Mouse (Mus musculus) left cerebral cortex, postnatal 14 days (tissue): ENCODE measurements at regions not wholly inside any gene's neighbourhood (a gene's known extent, or its start where the extent isn't known, plus 50 kb on each side); places are given as distances from the start of the nearest gene placed in this dataset.
A peak's percentile ranks its signal among the peaks of the same experiment; 100 is the strongest.

ENCODE experiments used
- DNase-seq, 2 experiments: peaks; one replicate each; pipeline ENCODE4 v3.0.0; 2021 to 2022; ENCODE audit warnings: low spot score in 2 of 2, mixed read lengths in 1 of 2
- intact Hi-C: fragments of 180-260 bp; cut with DNase I; formaldehyde crosslinking; loops from one replicate; pipeline ENCODE4 v1.15.1; 2025

GRCm38 (mm10) chr9:56547291-56547977, 129.0 kb downstream of the Hmg20a start:
- intact Hi-C loops = no loop called here
- no peak for DNase-seq

- intact Hi-C loops = loop anchor here (5.0 kb wide), 2 partner anchors 42 to 287 kb away; no protein-coding TSS in a partner anchor
- DNase-seq = no peak
Measured at GRCm38 (mm10) chr9:56549774-56550173, 131.4 kb downstream of the Hmg20a start.

- intact Hi-C loops = loop anchor here (5.0 kb wide), 2 partner anchors 43 to 288 kb away; no protein-coding TSS in a partner anchor
- no peak for DNase-seq
Measured at GRCm38 (mm10) chr9:56550178-56550577, 131.8 kb downstream of the Hmg20a start.

DNA sequence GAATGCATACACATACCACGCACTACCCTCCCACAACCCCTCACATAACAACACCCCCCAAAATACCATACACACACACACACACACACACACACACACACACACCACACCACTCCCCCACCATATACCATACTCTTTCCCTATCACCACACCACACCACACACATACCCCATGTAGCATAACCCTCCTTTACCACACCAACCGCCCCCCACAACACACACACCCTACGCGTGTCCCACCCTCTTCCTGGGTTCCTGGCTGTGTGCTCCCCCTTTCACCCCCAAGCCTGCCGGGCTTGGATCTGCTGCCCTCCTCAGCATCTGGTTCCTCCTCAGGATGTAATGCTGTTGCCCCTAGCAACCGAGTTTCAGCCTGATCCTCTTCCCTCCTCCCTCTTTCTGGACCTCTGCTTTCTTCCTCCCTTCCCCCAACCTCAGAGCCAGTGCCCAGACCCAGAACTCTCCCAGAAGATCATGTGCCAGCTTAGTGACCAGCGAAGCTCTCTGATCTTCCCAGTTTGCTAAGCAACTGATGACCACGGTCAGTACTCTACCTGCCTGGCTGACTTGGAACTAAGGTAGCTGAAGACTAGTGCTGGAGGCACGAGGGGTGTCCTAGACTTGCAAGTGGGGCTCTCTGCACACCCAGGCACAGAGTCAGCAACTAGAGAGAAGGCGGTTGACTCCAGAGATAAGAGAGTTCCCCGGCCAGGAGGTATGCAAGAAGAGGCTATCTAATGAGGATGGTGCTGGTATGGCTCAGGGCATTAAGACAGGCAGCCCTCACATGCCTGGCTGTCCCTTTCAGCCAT, 133.2 kb downstream of the Hmg20a start:
- DNase-seq = peak in 1 of 2 experiments; percentile 64
- intact Hi-C loops = loop anchor here (2.0 to 5.0 kb wide), 4 partner anchors 44 to 339 kb away; no protein-coding TSS in a partner anchor

GRCm38 (mm10) chr9:56552187-56552686, 133.8 kb downstream of the Hmg20a start:
- intact Hi-C loops = loop anchor here (2.0 to 5.0 kb wide), 4 partner anchors 45 to 339 kb away; no protein-coding TSS in a partner anchor

DNA sequence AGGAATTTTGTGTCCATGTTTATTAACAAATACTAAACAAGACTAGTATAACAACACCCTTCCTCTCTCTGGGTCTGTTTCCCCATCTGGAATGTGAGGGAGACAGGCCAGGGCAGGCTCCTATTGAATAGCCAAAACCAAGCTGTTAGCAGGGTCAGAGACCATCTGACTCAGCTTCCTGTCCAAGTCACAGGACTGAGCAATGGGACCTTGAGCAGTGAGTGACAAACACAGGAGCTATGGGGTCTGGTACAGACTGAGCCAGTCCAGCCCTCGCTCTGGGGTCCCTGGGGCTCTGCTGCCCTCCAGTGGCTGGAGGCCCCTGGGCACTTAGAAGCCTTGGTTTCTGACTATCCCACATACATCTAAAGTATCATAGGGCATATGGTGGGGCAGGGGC, 134.4 kb downstream of the Hmg20a start:
- intact Hi-C loops = loop anchor here (2.0 to 5.0 kb wide), 4 partner anchors 45 to 340 kb away; no protein-coding TSS in a partner anchor
- peak; percentile 72 to 74 for DNase-seq

More at GRCm38 (mm10) chr9:56552187-56552686, 133.8 kb downstream of the Hmg20a start:
- DNase-seq = no peak

DNA sequence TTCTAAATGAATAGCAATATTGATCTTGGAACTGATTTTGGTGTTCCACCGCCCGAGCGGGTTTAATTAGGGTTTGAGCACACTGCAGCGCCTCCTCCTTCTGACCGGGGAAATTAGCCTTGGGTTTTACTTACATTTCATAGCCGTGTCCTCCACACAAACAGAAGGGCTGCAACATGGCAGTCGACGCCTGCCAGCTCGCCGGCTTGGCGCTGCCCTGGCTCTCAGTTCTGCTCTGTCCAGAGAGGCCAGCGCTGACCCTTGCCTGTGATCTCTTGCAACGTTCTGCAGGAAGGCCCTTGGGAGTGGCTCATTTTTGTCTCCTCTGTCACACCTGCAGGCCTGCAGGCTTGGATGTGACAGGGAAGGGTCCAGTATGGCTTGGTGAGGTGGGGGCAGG, 135.2 kb downstream of the Hmg20a start:
- intact Hi-C loops = loop anchor here (2.0 to 5.0 kb wide), 4 partner anchors 46 to 341 kb away; no protein-coding TSS in a partner anchor
- DNase-seq = no peak

DNA sequence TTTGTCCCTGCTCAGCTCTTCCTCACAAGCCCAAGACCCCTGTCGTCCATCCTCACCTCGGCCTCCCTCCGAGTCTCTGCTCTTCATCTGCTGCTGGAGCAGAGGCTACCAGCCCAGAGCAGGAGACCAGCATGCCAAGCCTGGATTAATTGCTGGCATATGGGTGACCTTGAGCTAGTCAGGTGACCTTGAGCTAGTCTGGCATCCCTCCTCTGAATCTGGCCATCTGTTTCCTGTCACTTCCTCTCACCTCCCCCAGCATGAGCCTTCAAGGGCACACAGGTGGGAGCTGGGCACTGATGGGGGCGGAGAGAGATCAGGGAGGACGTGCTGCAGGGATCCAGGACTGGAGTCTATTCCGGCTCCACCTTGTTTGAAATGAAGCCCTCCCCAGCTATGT, 135.7 kb downstream of the Hmg20a start:
- intact Hi-C loops = loop anchor here (5.0 kb wide), 2 partner anchors 47 to 292 kb away; no protein-coding TSS in a partner anchor
- DNase-seq = no peak

GRCm38 (mm10) chr9:56559618-56560144, 141.3 kb downstream of the Hmg20a start:
- intact Hi-C loops = no loop called here
- no peak for DNase-seq

GRCm38 (mm10) chr9:56562440-56562839, 144.0 kb downstream of the Hmg20a start:
- intact Hi-C loops = no loop called here
- no peak for DNase-seq

DNA sequence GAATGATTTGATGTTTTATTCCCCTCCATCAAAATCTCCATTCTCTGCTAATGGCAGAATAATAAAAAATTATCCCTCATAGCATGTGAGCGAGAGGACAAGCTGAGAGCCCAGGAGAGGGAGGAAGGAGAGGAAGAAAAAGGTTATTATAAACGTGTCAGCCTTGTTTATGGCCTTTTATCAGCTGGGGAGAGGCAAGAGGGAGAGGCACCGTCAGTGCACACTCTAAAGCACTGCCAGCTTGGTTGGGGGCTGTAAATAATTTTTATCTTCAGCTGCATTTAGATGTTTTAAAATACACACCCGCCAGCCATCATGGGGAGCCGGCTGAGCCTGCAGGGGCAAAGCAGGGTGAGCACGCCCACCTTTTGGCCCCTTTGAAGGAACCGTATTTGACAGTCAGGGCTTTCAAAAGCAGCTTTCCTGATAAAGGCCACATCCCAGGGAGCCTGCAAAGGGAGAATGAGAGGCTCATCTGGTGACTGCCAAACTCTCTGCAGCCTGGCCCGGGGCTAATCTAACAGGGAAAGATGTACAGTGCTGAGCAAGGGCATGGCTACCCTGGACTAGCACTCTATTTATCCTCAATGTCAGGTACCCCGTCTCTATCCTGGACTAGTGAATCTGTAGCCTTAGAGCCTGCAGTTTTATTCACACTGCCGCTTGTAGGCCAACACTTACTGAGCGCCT, 145.8 kb downstream of the Hmg20a start:
- DNase-seq = no peak
- intact Hi-C loops = no loop called here
